Mouse (Mus musculus) naive thymus-derived CD4-positive, alpha-beta T cell, adult 2 months (primary cell): ENCODE measurements at regions not wholly inside any gene's neighbourhood (a gene's known extent, or its start where the extent isn't known, plus 50 kb on each side); places are given as distances from the start of the nearest gene placed in this dataset.
A peak's percentile ranks its signal among the peaks of the same experiment; 100 is the strongest.

Experiments used
- DNase-seq: peaks from one replicate; pipeline ENCODE4 v3.0.0-alpha.2; 2011; ENCODE audit warnings: low read depth

GRCm38 (mm10) chr2:46468936-46469629, 1351.9 kb upstream of the Zeb2 start:
- no peak for DNase-seq

GRCm38 (mm10) chr2:46465389-46465788, 1348.2 kb upstream of the Zeb2 start:
- no peak for DNase-seq

- no peak for DNase-seq
Measured at GRCm38 (mm10) chr2:46464913-46465312, 1347.7 kb upstream of the Zeb2 start.

DNA sequence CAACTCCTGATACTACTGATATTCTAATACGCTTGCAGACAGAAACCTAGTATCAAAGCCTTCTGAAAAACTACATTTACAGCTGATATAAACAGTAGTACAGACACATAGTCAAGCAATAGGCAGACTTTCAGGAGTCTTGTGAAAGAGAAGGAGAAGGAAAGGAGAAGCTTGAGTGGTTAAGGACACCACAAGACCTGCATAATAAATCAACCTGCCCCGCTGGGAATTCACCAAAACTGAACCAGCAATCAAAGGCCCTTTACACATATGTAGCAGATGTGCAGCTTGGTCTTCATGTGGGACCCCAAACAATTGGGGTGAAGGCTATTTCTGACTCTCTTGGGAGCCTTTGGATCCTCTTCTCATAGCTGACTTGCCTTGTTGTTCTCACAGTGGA, 1345.5 kb upstream of the Zeb2 start:
- DNase-seq: no peak

DNA sequence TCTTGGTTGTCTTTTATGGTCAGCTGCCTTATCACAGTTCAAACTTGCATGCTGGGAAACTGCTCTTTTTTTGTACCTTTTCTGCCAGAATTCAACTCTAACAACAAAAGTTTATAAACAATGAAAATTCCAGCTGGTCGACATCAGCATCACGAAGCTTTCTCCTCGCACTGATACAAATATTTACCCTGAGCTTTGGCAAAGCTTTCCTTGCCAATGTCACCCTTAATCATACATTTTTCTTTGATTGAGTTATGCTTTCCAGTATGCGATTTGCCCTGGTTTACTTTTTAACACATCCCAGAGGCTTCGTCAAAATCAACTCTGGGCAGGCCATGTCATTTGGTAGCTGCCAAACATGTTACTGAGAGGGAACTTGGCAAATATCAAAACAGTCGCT, 1333.5 kb upstream of the Zeb2 start:
- no peak for DNase-seq

DNA sequence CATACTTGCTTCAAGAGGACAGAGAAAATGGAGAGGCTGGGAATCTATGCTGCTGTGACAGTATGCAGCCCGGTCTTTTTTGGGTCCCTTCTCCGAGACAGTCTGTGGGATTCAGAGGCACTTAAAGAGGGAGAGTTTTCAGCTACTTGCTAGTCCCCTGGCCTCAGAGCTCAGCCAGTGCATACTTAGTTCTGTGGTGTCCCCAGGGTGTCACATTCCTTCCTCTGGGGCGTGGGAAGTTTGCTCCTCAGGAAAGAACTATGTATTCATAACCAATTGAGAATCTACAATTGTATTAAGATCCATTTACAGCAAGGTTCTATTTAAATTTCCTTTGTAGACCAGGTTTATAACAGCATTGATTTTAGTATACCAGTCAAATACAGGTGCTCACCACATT, 1328.1 kb upstream of the Zeb2 start:
- no peak for DNase-seq

GRCm38 (mm10) chr2:46443686-46444180, 1326.5 kb upstream of the Zeb2 start:
- DNase-seq: peak; percentile 3

DNA sequence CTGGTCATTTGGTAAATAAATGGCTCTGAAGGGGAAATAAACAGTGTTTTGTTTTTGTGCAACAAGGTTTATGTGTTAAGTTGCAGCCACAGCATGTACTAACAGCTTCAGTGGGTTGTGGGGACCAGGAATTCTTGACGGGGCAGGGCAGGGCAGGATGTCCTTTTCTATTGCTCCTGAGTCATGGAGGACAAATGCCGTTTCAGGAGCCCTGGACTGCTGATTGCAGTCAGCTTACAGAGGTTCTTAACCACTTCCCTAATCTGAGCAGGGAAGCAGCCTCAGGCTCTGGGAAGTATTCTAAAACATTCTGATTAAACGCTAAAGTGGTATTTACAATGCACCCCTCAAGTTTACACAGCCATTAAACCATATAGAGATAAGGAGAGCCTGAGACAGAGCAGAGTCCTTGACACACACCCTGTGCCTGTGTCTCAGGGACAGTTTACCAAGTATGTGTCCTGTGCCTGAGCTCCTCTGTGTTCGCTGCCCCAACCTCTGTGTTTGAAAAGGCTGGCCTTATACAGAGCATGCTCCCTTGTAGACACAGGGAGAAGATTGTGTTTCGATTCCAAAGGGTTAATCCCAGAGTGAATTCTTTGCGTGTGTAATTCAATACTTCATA, 1326.0 kb upstream of the Zeb2 start:
- no peak for DNase-seq

DNA sequence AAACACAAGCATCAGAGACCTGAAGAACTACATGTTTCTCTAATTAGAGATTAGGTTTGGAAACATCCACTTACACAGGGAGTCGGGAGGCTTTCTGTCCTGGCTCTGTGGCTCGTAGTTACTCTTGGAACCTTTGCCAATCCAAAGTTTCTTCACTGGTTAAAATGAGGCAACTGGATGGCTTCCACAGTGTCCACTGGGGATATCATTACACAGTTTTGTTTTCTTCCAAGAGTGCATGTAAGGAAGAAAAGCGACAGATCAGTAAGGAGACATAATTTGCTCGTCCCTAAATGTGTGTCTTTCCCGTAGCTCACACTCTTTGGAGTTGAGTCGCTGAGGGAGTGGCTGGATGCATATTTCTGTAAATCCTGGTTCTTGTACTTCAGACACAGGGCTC, 1325.4 kb upstream of the Zeb2 start:
- no peak for DNase-seq

DNA sequence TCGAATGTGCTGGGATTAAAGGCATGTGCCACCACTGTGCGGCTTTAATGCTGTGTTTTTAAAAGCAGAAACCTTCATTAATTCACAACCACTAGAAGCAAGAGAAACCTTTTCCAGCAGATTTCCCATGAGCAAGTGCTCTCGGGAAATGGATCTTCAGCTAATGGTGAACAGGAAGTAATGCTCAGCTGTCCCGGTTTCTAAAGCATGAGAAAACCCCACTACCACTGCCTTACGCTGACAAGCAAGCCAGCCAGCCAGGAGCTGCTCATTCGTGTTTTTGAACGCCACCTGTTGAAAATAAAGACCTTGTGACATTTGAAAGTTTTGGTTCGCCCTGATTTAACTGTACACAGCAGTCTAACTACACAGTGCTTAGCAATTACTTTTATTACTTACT, 1324.7 kb upstream of the Zeb2 start:
- no peak for DNase-seq

DNA sequence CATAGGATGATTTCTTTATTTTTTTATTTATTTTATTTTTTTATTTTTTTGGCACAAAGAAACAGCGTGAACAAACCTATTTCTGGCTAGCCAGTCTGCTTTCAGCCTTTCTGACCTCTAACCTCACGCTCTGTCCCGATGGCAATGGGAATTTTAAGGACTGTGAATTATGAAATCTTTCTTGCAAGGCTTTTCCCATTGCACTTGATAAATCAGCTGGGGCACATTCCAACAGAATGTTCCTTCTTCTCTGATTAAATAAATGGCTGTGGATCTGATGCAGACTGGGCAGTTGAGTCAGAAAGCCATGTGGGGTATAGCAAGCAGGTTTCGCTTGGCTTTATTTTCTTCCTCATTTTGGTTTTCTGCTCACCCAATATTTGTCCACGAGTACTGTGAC, 1324.2 kb upstream of the Zeb2 start:
- DNase-seq: no peak

GRCm38 (mm10) chr2:46440038-46440437, 1322.8 kb upstream of the Zeb2 start:
- DNase-seq: no peak

DNA sequence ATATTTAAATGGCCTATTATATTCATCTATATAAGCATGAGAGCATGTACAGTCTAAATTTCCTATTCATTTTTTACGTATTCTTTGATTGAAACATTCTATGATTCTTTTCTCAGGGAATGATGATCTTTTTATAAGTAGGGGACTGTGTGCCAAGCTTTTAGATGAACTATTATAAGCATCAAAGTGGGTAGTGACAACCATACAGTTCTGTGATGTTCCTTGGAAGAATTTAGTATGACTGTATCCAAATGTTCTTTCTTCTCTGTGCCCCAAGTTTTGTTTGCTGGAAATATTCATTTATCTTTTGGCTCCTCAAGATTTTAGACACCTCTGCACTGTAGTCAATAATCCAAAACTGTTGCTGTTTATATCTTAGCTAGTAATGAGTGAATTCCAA, 1301.1 kb upstream of the Zeb2 start:
- no peak for DNase-seq

- no peak for DNase-seq
Measured at GRCm38 (mm10) chr2:46402373-46403114, 1285.3 kb upstream of the Zeb2 start.

DNA sequence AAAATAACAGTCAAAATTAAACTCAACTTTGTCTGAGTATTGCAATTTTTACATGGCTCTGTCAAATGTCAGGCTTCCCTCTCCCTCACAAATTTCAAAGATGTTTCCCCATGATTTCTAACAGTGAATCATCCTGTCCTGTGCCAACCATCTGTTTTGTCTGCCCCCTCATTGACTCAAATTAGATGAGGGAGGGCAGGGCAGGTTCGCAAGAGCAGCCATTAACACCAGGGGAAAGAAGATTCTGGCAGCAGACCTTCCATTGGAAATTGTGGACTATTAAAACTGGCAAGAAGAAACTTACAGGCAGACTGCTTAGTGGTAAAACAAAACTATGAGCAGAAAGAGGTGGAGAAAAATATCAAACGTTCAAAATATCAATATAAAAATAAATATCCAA, 1277.0 kb upstream of the Zeb2 start:
- no peak for DNase-seq

DNA sequence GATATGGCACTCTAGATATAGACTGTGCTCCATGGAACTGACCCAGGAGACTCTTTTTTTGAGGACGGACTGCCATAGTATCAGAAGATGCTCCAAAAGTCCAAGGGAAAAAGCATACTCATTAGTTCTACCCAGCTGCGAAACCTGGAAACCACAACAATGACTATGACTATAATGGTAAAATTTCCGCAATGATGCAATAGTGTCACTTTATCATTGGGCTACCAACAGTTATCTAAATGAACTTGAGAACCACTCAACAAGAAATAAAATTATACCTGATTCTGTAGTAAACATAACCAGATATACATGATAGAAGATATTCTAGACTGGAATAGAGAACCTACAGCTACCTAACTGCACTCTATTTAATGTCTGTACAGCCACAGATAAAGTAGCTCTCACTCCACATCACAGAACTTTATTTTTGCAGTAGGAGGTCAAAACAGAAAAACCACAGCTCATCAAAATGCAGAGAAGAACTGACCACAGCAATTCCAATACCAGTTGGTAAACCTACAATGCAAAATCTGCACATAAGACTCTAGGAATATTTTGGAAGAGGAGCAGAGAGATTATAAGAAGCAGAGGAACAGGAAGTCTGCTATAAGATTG, 1255.8 kb upstream of the Zeb2 start:
- DNase-seq: no peak

- no peak for DNase-seq
Measured at GRCm38 (mm10) chr2:46371755-46372154, 1254.6 kb upstream of the Zeb2 start.

- peak; percentile 3 for DNase-seq
Measured at GRCm38 (mm10) chr2:46370949-46371348, 1253.8 kb upstream of the Zeb2 start.

DNA sequence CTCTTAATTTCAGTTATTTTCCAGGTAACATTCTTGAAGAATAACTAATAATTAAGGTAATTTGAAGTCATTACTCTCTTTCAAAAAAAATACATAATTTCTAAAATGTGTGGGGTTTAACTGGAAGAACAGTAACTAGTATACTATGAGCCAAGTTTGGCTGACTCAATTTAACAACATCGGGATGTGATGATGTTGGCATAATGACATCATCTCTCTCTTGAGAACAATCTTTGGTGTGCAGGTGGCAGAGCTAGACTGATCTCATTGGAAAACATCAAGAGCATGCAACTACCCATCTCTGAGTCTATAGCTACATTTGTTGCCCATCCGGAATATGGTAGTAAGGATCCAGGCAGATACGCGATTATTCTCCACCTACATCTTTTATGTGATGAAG, 1251.7 kb upstream of the Zeb2 start:
- no peak for DNase-seq

DNA sequence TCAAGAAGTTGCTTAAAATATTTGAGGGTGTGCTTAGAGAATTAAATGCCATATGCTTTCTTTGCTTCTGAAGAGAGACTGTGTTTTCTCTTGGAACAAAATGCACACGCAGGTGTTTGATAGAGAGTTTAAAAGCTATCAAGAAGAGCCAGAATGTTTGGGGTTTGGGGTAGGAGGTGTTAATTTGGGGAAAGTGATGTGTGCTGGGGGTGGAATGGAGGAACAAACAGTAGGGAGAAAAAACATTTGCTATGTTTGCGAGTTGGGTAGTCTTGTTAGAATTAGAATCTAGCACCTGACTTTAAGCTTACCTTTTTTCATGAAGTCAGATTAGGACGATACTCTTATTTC, 1248.9 kb upstream of the Zeb2 start:
- no peak for DNase-seq

- no peak for DNase-seq
Measured at GRCm38 (mm10) chr2:46365428-46366134, 1248.4 kb upstream of the Zeb2 start.

- DNase-seq: no peak
Measured at GRCm38 (mm10) chr2:46360049-46360712, 1243.0 kb upstream of the Zeb2 start.
